Mouse (Mus musculus) heart, adult 2 months (tissue): Measurements from ENCODE around the gene D430041D05Rik.

Experiments used
- CTCF ChIP-seq: fragments of 200-600 bp; IDR thresholded peaks from 2 replicates; pipeline ENCODE4 v1.8.1; 2022; ENCODE audit warnings: antibody characterized with exemption, mild to moderate bottlenecking, moderate library complexity
- EP300 ChIP-seq: fragments of 200-500 bp; IDR thresholded peaks from 2 replicates; pipeline ENCODE4 v1.6.1; 2011; ENCODE audit warnings: low read depth, low read length, control low read depth; ENCODE audit not compliant: insufficient read depth

- TF ChIP-seq CTCF (no peak), EP300 (no peak)
Measured at GRCm38 (mm10) chr2:104219733-104220391, 191.0 kb downstream of the D430041D05Rik start.
